Mouse (Mus musculus) lung, postnatal 0 days (tissue): Measurements from ENCODE around the gene Scaf11.

Experiments used
- CTCF ChIP-seq: IDR thresholded peaks from 2 replicates; pipeline ENCODE4 v1.5.1; 2016; ENCODE audit warnings: antibody characterized with exemption, mild to moderate bottlenecking
- EP300 ChIP-seq: IDR thresholded peaks from 2 replicates; pipeline ENCODE4 v1.6.1; 2016; ENCODE audit warnings: antibody characterized with exemption, mild to moderate bottlenecking, control low read depth

- no peak for TF ChIP-seq CTCF
- no peak for TF ChIP-seq EP300
These were observed 82.9 kb downstream of the Scaf11 start for GRCm38 (mm10) chr15:96377701-96378100.
